Mouse (Mus musculus) hindlimb bud, embryonic 11.5 days (tissue): ENCODE data around the gene Glis2.

Experiments
- DNase-seq: peaks from one replicate; pipeline ENCODE4 v3.0.0-alpha.2; 2012; ENCODE audit warnings: low read depth, low spot score; ENCODE audit errors: extremely low spot score

Gene Glis2

GRCm38 (mm10) chr16:4602766-4603452 is 8.4 kb downstream of the Glis2 start:
- no peak for DNase-seq

- DNase-seq, result no peak
Observed at GRCm38 (mm10) chr16:4603453-4603837, 8.9 kb downstream of the Glis2 start.

- no peak for DNase-seq
Observed at GRCm38 (mm10) chr16:4604293-4604837, 9.9 kb downstream of the Glis2 start.

GRCm38 (mm10) chr16:4605514-4606131 is 11.1 kb downstream of the Glis2 start:
- no peak for DNase-seq

GRCm38 (mm10) chr16:4606431-4607084 is 12.0 kb downstream of the Glis2 start:
- DNase-seq, result no peak

- peak; percentile 80 for DNase-seq
Observed at GRCm38 (mm10) chr16:4607818-4608531, 13.5 kb downstream of the Glis2 start.

- no peak for DNase-seq
Observed at GRCm38 (mm10) chr16:4608532-4609059, 14.1 kb downstream of the Glis2 start.

- DNase-seq, result no peak
Observed at GRCm38 (mm10) chr16:4611193-4611592, 16.7 kb downstream of the Glis2 start.

- no peak for DNase-seq
Observed at GRCm38 (mm10) chr16:4611676-4612075, 17.2 kb downstream of the Glis2 start.

- DNase-seq, result no peak
Observed at GRCm38 (mm10) chr16:4613736-4614135, 19.2 kb downstream of the Glis2 start.

GRCm38 (mm10) chr16:4614639-4615038 is 20.1 kb downstream of the Glis2 start:
- DNase-seq, result no peak

GRCm38 (mm10) chr16:4615297-4615696 is 20.8 kb downstream of the Glis2 start:
- DNase-seq, result no peak

GRCm38 (mm10) chr16:4616829-4617228 is 22.3 kb downstream of the Glis2 start:
- DNase-seq, result no peak

- DNase-seq, result no peak
Observed at GRCm38 (mm10) chr16:4624074-4624473, 29.6 kb downstream of the Glis2 start.

- DNase-seq, result peak; percentile 73
Observed at GRCm38 (mm10) chr16:4624481-4625110, 30.1 kb downstream of the Glis2 start, which contains the start of gene Pam16. Gene Pam16 (minus strand): TSS chr16:4624988.

- no peak for DNase-seq
Observed at GRCm38 (mm10) chr16:4627105-4627504, 32.6 kb downstream of the Glis2 start.

GRCm38 (mm10) chr16:4628898-4629419 is 34.4 kb downstream of the Glis2 start:
- no peak for DNase-seq

GRCm38 (mm10) chr16:4629950-4630349 is 35.4 kb downstream of the Glis2 start:
- DNase-seq, result no peak

- no peak for DNase-seq
Observed at GRCm38 (mm10) chr16:4632050-4632449, 37.5 kb downstream of the Glis2 start.

- no peak for DNase-seq
Observed at GRCm38 (mm10) chr16:4633661-4634060, 39.1 kb downstream of the Glis2 start.
